Mouse (Mus musculus) neural tube, embryonic 14.5 days (tissue): ENCODE data around the gene Vac14. TPM values are rescaled to one million over a fixed set of nuclear protein-coding genes. Genes with fewer than 3 reads are reported as not detected.
A peak's percentile ranks its signal among the peaks of the same experiment; 100 is the strongest.

Source experiments
- ATAC-seq: fragments of 200-750 bp; cut with Nextera tagmentation; 2 replicates; pipeline ENCODE4 v1.8.0; 2017; ENCODE audit warnings: low read depth, mild to moderate bottlenecking, moderate TSS enrichment, moderate library complexity
- H3K27ac ChIP-seq: fragments of 300-500 bp; sonication (generic); 2 replicates; pipeline ENCODE4 v1.5.1; 2014; ENCODE audit warnings: low read depth, mild to moderate bottlenecking, control low read depth, low read length, moderate library complexity, mixed read lengths
- H3K27me3 ChIP-seq: fragments of 300-500 bp; sonication (generic); 2 replicates; pipeline ENCODE4 v1.6.1; 2014; ENCODE audit warnings: low read length; ENCODE audit not compliant: control insufficient read depth, insufficient read depth
- H3K36me3 ChIP-seq: fragments of 300-500 bp; sonication (generic); 2 replicates; pipeline ENCODE4 v1.6.1; 2014; ENCODE audit warnings: low read length, mixed read lengths; ENCODE audit not compliant: control insufficient read depth, insufficient read depth
- H3K4me1 ChIP-seq: fragments of 300-500 bp; sonication (generic); 2 replicates; pipeline ENCODE4 v1.6.1; 2014; ENCODE audit warnings: low read length; ENCODE audit not compliant: control insufficient read depth, insufficient read depth
- H3K4me2 ChIP-seq: fragments of 300-500 bp; sonication (generic); 2 replicates; pipeline ENCODE4 v1.6.1; 2014; ENCODE audit warnings: mild to moderate bottlenecking, low read depth, low read length, control low read depth
- H3K4me3 ChIP-seq: fragments of 300-500 bp; sonication (generic); 2 replicates; pipeline ENCODE4 v1.5.1; 2014; ENCODE audit warnings: low read depth, low read length, control low read depth, mixed read lengths
- H3K9ac ChIP-seq: fragments of 300-500 bp; sonication (generic); replicated peaks from 2 replicates; pipeline ENCODE4 v1.6.1; 2014; ENCODE audit warnings: low read depth, mild to moderate bottlenecking, control low read depth, low read length, mixed read lengths
- H3K9me3 ChIP-seq: fragments of 300-500 bp; sonication (generic); 2 replicates; pipeline ENCODE4 v1.6.1; 2016; ENCODE audit warnings: low read length; ENCODE audit not compliant: control insufficient read depth
- WGBS: fragments of 180-500 bp; shearing (Covaris S2); extraction: QIAGEN DNeasy Blood & Tissue Kit; methylation state at CpG from one replicate; pipeline ENCODE4 v1.1.7; 2014; 5-methylcytosine and 5-hydroxymethylcytosine counted together
- polyA plus RNA-seq: library from polyadenylated mRNA; unstranded; fragments of >200 nt; fragmentation: Nextera tagmentation; extraction: Ambion mirVana; gene quantifications from 2 replicates; pipeline ENCODE4 v1.2.1, GENCODE M21; 2014

Vac14 gene
- polyA plus RNA-seq, 1 experiment from 2014 or later: 31.1 TPM

DNA sequence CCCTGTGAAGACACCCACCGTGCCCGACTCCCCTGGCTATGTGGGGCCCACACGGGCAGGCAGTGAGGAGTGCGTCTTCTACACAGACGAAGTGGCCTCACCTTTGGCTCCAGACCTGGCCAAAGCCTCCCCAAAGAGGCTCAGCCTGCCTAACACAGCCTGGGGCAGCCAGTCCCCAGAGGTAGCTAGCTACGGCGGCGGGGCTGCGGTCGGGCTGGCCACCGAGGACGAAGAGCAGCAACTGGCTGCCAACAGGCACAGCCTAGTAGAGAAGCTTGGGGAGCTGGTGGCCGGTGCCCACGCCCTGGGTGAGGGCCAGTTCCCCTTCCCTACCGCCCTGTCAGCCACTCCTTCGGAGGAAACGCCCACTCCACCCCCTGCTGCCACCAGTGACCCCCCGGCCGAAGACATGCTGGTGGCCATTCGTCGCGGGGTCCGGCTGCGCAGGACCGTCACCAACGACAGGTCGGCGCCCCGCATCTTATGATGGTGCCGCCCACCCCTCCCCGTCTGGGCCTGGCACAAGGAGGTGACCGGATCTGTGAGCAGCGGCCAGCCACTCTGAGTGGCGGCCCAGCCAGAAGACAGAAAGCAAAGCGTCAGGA, 120.3 kb downstream of the Vac14 start:
- Histone ChIP-seq H3K9ac (no peak overlapping the region), H3K4me1 (no peaks in the 10 kb centered on the region), H3K4me3 (no peak overlapping the region), H3K36me3 (peaks cover 30% of the 10 kb centered on the region), H3K4me2 (no peak overlapping the region), H3K9me3 (no peaks in the 10 kb centered on the region), H3K27me3 (no peaks in the 10 kb centered on the region), H3K27ac (no peak overlapping the region)
- 91% methylated on average over 35 of the region's 35 CpGs for WGBS
- no peak; the same call in 1 of the 2 replicates for ATAC-seq

DNA sequence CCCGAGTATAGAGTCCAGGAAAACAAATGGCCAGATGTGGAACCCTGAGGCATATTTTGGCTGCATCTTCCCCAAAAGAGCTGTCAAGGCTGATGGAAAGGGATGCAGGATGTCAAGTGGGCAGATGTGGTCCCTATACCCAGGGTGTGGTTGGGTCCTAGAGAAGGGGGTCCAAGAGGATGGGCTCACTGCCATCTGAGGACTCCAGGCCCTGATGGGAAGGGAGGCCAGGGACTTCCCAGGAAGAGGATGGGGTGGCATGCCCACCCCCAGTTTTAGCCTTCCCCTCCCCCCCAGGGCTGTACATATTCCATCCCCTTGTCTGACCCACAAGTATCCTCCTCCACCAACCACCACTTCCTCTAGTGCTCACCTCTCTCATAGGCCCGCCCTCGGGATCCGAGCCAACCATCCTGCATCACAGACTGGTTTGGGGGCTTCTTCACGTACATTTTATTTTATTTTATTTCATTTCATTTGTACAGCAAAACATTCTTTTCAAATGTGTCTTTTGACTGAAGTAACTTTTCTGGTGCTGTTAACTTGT, 122.3 kb downstream of the Vac14 start:
- WGBS: 89% methylated on average over 5 of the region's 5 CpGs
- Histone ChIP-seq H3K27me3 (no peaks in the 10 kb centered on the region), H3K9me3 (no peaks in the 10 kb centered on the region), H3K4me1 (no peaks in the 10 kb centered on the region), H3K27ac (no peak overlapping the region), H3K4me2 (no peak overlapping the region), H3K9ac (no peak overlapping the region), H3K4me3 (no peak overlapping the region), H3K36me3 (peaks cover 29% of the 10 kb centered on the region)
- ATAC-seq: no peak

DNA sequence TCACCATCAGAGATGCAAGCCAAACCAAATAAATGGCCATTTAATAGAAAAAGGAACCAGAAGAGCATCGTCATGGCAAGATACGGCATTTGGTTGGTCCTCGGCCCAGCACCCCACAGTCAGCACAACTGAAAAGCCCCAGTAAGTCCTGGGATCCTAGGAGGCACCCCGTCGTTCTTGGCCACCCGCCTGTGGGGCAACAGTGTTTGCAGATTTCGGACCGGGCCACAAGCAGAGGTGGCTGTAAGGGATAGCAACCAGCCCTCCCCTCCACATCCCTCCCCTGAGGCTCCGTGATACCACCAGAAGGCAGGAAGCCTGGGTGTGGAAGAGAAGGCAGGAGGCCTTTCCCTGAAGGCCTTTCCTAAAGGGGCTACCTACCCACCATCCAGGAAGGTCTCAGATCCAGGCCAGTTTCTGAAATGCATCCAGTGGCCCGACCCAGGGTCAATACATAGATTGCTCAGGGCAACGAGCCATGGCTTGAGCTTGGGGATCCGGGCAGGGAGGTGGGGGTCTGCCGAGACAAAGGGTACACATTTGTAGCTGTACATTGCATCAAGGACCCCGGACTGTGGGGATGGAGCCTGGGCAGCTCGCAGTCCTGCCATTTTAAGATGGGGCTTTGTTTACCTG, 123.5 kb downstream of the Vac14 start:
- WGBS: 79% methylated on average over 15 of the region's 15 CpGs
- Histone ChIP-seq H3K27ac (no peak overlapping the region), H3K27me3 (no peaks in the 10 kb centered on the region), H3K4me3 (no peak overlapping the region), H3K4me1 (no peaks in the 10 kb centered on the region), H3K4me2 (no peak overlapping the region), H3K36me3 (peaks cover 22% of the 10 kb centered on the region), H3K9me3 (no peaks in the 10 kb centered on the region), H3K9ac (no peak overlapping the region)
- no peak for ATAC-seq

DNA sequence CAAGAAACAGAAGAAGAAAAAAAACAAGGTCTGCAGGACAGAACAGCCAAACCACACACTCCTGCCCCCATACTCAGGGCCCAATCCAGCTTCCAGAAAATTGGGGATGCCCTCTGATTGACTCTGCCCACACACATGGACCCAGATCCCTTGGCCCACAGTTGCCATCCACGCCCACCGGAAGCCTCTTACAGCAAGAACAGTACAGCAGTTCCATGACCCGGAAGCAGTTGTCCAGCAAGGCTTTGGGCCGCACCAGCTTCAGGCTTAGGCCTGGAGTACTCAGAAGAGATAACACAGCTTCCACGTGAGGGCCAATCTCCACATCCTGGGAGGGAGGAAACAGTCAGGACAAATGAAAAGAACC, 124.0 kb downstream of the Vac14 start:
- Histone ChIP-seq H3K36me3 (peaks cover 17% of the 10 kb centered on the region), H3K4me2 (no peak overlapping the region)
- WGBS: 93% methylated on average over 5 of the region's 5 CpGs

DNA sequence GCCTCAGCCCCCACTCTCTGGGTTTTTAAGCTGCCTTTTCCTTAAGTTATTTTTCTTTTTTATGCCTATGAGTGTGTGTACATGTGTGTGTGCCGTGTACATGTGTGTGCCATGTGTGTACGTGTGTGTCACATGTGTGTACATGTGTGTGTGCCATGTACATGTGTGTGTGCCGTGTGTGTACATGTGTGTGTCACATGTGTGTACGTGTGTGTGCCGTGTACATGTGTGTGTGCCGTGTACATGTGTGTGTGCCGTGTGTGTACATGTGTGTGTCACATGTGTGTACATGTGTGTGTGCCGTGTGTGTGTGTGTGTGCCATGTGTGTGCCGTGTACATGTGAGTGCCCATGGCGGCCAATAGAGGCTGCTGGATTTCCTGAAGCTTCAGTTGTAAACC, 126.8 kb downstream of the Vac14 start:
- Histone ChIP-seq H3K27ac (no peak overlapping the region), H3K27me3 (no peaks in the 10 kb centered on the region), H3K4me2 (no peak overlapping the region), H3K9me3 (no peaks in the 10 kb centered on the region), H3K4me1 (no peaks in the 10 kb centered on the region), H3K36me3 (no peaks in the 10 kb centered on the region), H3K9ac (no peak overlapping the region), H3K4me3 (no peak overlapping the region)
- 95% methylated on average over 10 of the region's 10 CpGs for WGBS
- no peak for ATAC-seq

More for the DNA sequence above, 124.0 kb downstream of the Vac14 start:
- ATAC-seq: no peak
- Histone ChIP-seq H3K4me3 (no peak overlapping the region), H3K27ac (no peak overlapping the region), H3K9ac (no peak overlapping the region), H3K27me3 (no peaks in the 10 kb centered on the region), H3K9me3 (no peaks in the 10 kb centered on the region), H3K4me1 (no peaks in the 10 kb centered on the region)

DNA sequence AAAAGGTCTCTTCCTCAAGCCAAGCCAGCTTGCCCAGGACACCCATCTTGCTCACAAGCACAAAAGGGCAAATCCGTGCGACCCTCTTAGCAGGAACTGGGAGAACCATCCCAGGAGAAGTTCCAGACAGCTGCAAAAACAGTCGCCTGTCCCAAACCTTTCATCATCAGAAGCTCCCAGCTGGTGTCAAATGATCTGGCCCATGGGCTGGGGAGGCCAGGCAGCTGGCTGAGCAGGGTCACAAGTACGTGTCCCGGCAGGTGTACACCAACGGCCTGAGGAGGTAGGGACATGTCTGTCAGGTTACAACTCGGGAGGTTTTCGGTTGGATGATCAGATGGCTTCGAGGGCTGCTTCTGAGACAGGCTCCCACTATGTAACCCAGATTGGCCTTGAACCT, 128.3 kb downstream of the Vac14 start:
- Histone ChIP-seq H3K27ac (no peak overlapping the region), H3K4me2 (no peak overlapping the region), H3K9ac (no peak overlapping the region), H3K9me3 (no peaks in the 10 kb centered on the region), H3K36me3 (no peaks in the 10 kb centered on the region), H3K27me3 (no peaks in the 10 kb centered on the region), H3K4me3 (no peak overlapping the region), H3K4me1 (no peaks in the 10 kb centered on the region)
- 77% methylated on average over 9 of the region's 9 CpGs for WGBS
- ATAC-seq: no peak

DNA sequence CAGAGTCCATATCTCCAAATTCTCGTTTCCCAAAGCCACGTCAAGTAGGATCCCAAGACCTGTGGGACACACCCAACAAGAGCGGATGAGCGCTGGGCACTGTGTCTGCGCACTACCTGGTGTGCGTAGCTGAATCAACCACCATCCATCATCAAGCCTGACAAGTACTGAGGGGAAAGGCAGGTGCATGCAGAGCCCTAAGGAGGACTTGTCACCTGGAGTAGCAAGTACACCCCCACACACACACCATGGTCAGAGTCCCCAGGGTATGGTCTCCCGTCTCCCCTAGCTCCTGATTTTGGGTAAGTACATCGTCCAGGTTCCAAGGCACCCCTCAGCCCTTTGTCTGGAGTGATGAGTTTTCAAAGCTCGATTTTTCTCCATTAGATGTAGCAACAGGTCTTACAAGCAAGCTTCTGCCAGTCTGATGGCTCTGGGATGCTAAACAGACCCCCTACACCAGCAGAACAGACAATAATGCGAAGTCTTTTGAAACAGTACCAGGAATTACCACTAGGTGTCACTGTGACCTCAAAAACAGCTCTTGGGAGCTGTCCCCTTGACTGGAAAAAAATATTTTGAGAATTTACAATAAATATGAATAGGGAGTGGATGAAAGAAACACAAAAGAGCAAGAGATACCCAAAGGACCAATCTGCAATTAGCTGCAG, 131.2 kb downstream of the Vac14 start:
- 57% methylated on average over 10 of the region's 10 CpGs for WGBS
- H3K4me2 ChIP-seq: no peak overlapping the region
- peak; percentile 54; the same call in 1 of the 2 replicates for ATAC-seq

DNA sequence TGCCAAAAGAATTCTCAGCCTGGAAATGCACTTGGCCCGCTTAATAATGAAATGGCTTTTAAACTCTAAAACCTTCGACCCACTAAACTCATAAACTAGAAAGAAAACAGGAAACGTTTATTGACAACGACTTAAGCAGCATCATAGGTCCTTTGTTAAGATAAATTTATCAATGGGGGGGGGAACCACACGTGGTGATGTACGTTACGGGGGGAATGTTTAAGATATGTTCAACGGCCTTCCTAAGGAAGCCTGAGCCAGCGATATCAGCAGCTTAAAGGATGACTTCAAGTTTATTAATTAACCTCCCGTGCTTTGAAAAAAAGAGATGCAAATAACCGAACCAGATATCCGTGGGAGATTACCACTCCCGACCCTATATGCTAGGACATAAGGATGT, 131.9 kb downstream of the Vac14 start:
- H3K4me3 ChIP-seq: no peak overlapping the region
- no peaks in the 10 kb centered on the region for H3K9me3 ChIP-seq
- 44% methylated on average over 13 of the region's 13 CpGs for WGBS
- ATAC-seq: no peak
- H3K4me1 ChIP-seq: no peaks in the 10 kb centered on the region
- no peaks in the 10 kb centered on the region for H3K27me3 ChIP-seq
- no peak overlapping the region for H3K4me2 ChIP-seq
- no peak overlapping the region for H3K9ac ChIP-seq
- no peaks in the 10 kb centered on the region for H3K36me3 ChIP-seq
- no peak overlapping the region for H3K27ac ChIP-seq

More for the DNA sequence above, 131.2 kb downstream of the Vac14 start:
- no peaks in the 10 kb centered on the region for H3K27me3 ChIP-seq
- H3K4me1 ChIP-seq: no peaks in the 10 kb centered on the region
- no peaks in the 10 kb centered on the region for H3K9me3 ChIP-seq
- no peaks in the 10 kb centered on the region for H3K36me3 ChIP-seq
- H3K4me3 ChIP-seq: no peak overlapping the region
- H3K27ac ChIP-seq: no peak overlapping the region
- no peak overlapping the region for H3K9ac ChIP-seq

DNA sequence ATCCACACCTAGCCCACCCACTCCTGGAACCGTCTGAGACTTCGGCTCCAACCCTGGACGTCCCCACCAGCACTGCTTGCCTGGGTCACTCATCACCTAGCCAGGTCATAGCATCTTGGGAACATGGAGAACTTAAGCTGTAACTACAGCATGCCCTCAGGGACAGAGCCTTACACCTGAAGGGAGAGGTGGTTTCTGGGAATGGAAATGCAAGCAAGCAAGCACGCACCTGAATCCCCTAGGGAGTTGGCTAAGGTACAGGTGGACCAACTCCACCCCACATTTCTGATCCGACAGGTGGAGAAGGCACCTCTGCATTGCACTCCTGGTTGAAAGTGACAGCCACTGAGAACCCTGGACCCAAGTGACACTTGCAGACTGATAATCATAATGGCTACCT, 133.1 kb downstream of the Vac14 start:
- H3K27ac ChIP-seq: no peak overlapping the region
- H3K36me3 ChIP-seq: no peaks in the 10 kb centered on the region
- H3K9ac ChIP-seq: no peak overlapping the region
- no peak overlapping the region for H3K4me3 ChIP-seq
- 89% methylated on average over 5 of the region's 5 CpGs for WGBS
- H3K27me3 ChIP-seq: no peaks in the 10 kb centered on the region
- H3K4me2 ChIP-seq: no peak overlapping the region
- no peak for ATAC-seq
- no peaks in the 10 kb centered on the region for H3K4me1 ChIP-seq
- H3K9me3 ChIP-seq: no peaks in the 10 kb centered on the region
